Mouse (Mus musculus): ENCODE measurements around the gene Gkn1.

DNA sequence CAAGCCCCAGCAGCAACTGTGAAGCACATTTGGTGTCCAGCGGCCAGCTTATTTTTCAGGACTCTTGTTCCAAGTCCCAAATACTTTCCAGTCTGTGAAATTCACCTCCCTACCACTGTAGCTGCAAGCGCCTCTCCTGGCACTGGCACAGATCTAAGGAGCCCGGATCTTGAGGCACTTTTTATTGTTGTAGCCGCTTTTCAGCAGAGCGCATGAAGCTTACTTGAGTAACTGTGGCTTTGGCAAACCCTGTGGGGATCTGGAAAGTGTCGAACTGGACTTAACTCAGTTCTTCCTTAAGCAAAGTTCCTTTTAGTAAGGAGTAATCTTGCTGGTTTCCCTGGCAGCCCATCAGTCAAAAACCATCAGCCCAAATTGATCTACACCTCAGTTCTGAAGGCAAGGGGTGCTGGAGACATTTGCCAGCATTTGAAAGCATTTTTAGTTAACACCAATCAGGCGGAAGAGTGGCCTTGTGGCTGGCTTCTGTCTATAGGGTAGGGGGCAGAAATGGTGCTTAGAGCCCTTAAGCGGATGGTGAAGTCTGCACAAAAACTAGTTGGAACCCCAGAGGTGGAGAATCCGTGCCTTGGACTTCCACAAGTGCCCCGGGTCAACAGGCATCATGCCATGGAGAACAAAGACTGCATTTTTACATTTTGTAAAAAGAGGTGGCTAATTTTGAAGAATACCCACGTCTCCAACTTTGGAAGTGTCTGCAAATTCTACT, 16.2 kb downstream of the Gkn1 start:
- no peak for TF ChIP-seq CTCF (IDR thresholded peaks at IDR 0.05; ENCODE audit: extremely low read depth, insufficient read depth, insufficient read length, insufficient replicate concordance)
- TF ChIP-seq POLR2A (IDR thresholded peaks at IDR 0.05; ENCODE audit: low read depth, low read length), result no peak
